Mouse (Mus musculus) megakaryocyte, embryonic 14.5 days (primary cell): ENCODE data around the gene Skint6.

ENCODE experiments used
- FLI1 ChIP-seq: IDR thresholded peaks from 2 replicates; pipeline ENCODE4 v1.6.1; 2012; ENCODE audit warnings: low read length, inconsistent platforms, mixed read lengths
- GATA1 ChIP-seq: IDR thresholded peaks from 3 replicates; pipeline ENCODE4 v1.6.1; 2012; ENCODE audit warnings: mixed read lengths, low read length, inconsistent platforms, borderline replicate concordance

- TF ChIP-seq GATA1 (no peak), FLI1 (no peak)
These were observed 41.0 kb downstream of the Skint6 start for GRCm38 (mm10) chr4:113245808-113246207.
